Mouse (Mus musculus) thymus, postnatal 0 days (tissue): ENCODE data around the gene Crxos. TPM values are rescaled to one million over a fixed set of nuclear protein-coding genes. Genes with fewer than 3 reads are reported as not detected.

ENCODE experiments used
- polyA plus RNA-seq: library from polyadenylated mRNA; unstranded; fragments of >200 nt; fragmentation: Nextera tagmentation; extraction: Ambion mirVana; gene quantifications from 2 replicates; pipeline ENCODE4 v1.2.1, GENCODE M21; 2015

Gene Crxos
- polyA plus RNA-seq, 1 experiment from 2014 or later, result not detected

Other genes with a start within 250 kb of the Crxos start
- not detected in 2 replicates for gene Obox3, start 242.7 kb upstream of the Crxos start, polyA plus RNA-seq
- not detected in 2 replicates for gene Obox5, start 132.5 kb upstream of the Crxos start, polyA plus RNA-seq
- gene Obox6, start 42.9 kb upstream of the Crxos start, polyA plus RNA-seq, result not detected in 2 replicates
- gene Crx, start 2.6 kb upstream of the Crxos start, polyA plus RNA-seq, result not detected in 2 replicates
- gene Selenow, start 39.8 kb downstream of the Crxos start, polyA plus RNA-seq, result 550 and 586 TPM in 2 replicates
- 273 and 293 TPM in 2 replicates for gene Nop53, start 63.5 kb downstream of the Crxos start, polyA plus RNA-seq
- gene Ehd2, start 85.0 kb downstream of the Crxos start, polyA plus RNA-seq, result 5.1 and 6.5 TPM in 2 replicates
- gene Bicra, start 165.3 kb downstream of the Crxos start, polyA plus RNA-seq, result 2.9 and 4.9 TPM in 2 replicates
- gene Zfp541, start 179.2 kb downstream of the Crxos start, polyA plus RNA-seq, result 0.13 and 0.36 TPM in 2 replicates
- gene Napa, start 215.8 kb downstream of the Crxos start, polyA plus RNA-seq, result 152 and 172 TPM in 2 replicates
- 15.9 and 18.5 TPM in 2 replicates for gene Kptn, start 237.3 kb downstream of the Crxos start, polyA plus RNA-seq
- 0.03 and 0.04 TPM in 2 replicates for gene Slc8a2, start 247.2 kb downstream of the Crxos start, polyA plus RNA-seq